Mouse (Mus musculus) forebrain, embryonic 10.5 days (tissue): ENCODE measurements at regions not wholly inside any gene's neighbourhood (a gene's known extent, or its start where the extent isn't known, plus 50 kb on each side); places are given as distances from the start of the nearest gene placed in this dataset.
A peak's percentile ranks its signal among the peaks of the same experiment; 100 is the strongest.

ENCODE experiments used
- DNase-seq: peaks from one replicate; pipeline ENCODE4 v3.0.0-alpha.2; 2017; ENCODE audit warnings: low spot score; ENCODE audit errors: extremely low spot score
- H3K27ac ChIP-seq: fragments of 300-500 bp; sonication (generic); 2 replicates; pipeline ENCODE4 v1.5.1; 2016; ENCODE audit warnings: mild to moderate bottlenecking
- H3K27me3 ChIP-seq: fragments of 300-500 bp; sonication (generic); 2 replicates; pipeline ENCODE4 v1.6.1; 2016; ENCODE audit warnings: mild to moderate bottlenecking; ENCODE audit not compliant: poor library complexity, severe bottlenecking
- H3K36me3 ChIP-seq: fragments of 300-500 bp; sonication (generic); replicated peaks from 2 replicates; pipeline ENCODE4 v1.6.1; 2016; ENCODE audit warnings: mild to moderate bottlenecking, moderate library complexity
- H3K4me1 ChIP-seq: fragments of 300-500 bp; sonication (generic); 2 replicates; pipeline ENCODE4 v1.6.1; 2016
- H3K4me3 ChIP-seq: fragments of 300-500 bp; sonication (generic); 2 replicates; pipeline ENCODE4 v1.5.1; 2016; ENCODE audit warnings: mild to moderate bottlenecking, moderate library complexity
- H3K9me3 ChIP-seq: fragments of 300-500 bp; sonication (generic); 2 replicates; pipeline ENCODE4 v1.6.1; 2016; ENCODE audit warnings: mild to moderate bottlenecking, moderate library complexity
- WGBS: fragments of 180-500 bp; shearing (Covaris S2); methylation state at CpG from one replicate; pipeline ENCODE4 v1.1.7; 2016; 5-methylcytosine and 5-hydroxymethylcytosine counted together

DNA sequence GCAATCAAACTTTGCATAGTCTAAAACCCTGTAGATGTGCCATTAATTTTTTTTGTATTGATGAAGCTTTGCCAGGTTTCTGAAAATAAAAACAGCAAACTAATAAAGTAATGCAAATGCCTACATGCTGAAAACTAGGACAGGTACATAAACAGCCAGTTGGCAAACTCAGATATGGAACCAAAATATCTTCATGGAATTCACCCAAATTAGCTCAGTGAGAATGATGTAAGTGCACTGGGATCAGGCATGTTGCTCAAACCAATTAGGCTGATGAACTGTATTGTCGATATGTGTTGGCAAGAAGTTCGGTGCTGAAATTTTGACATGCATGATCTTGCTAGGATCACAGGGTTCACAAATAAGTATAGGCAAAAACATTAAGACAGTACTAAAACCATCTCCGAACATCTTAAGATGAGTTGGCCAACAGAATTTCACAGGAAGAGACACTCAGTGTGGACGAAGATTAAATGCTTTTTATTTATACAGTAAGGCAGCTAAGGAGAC is 95.3 kb upstream of the Rgma start:
- Histone ChIP-seq H3K4me3 (no peak overlapping the region), H3K9me3 (no peaks in the 10 kb centered on the region; the same call in 1 of the 2 replicates), H3K36me3 (no peaks in the 10 kb centered on the region), H3K27ac (no peak overlapping the region), H3K27me3 (no peaks in the 10 kb centered on the region), H3K4me1 (no peaks in the 10 kb centered on the region)
- WGBS: 92% methylated on average over 4 of the region's 4 CpGs
- no peak for DNase-seq

DNA sequence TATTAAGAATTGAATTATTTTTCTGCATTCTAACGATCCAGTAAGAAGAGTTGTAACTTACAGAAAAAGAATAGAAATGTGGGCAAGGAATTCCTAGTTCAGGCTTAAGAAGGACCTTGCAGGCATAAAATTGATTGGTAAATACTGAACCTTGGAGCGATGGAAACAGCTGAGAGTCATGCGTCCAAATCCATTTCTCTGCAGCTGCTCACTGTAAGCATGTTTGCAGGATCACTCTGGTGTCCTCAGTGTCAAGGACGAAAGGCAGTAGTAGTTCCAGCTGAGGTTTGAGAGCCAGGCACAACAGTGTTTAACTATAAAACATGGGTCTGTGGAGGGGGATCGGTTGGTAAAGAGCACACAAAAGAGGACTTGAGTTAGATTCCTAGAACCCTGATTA is 89.1 kb upstream of the Rgma start:
- Histone ChIP-seq H3K4me1 (no peaks in the 10 kb centered on the region), H3K4me3 (no peak overlapping the region), H3K36me3 (no peaks in the 10 kb centered on the region), H3K27me3 (no peaks in the 10 kb centered on the region), H3K9me3 (no peaks in the 10 kb centered on the region; the same call in 1 of the 2 replicates), H3K27ac (no peak overlapping the region)
- 95% methylated on average over 5 of the region's 5 CpGs for WGBS
- no peak for DNase-seq

DNA sequence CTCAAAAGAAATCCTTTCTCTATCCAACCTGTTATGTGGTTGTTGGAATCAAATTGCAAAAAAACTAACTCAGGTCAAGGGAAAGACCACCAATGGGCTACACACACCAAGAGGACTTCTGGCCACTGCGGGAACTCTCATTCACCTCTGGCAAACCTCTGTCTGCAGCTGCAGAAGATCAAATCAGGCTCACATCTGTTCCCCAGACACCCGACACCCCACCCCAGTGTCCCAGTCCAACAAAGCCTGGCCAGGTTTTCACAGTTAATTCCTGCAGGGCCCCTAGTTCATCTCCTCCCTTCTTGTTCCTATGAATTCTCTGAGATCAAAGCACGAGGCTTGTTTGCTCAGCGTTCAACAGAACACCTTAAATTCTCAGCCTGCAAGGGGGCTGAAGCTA is 82.0 kb upstream of the Rgma start:
- 59% methylated on average over 4 of the region's 4 CpGs for WGBS
- DNase-seq: no peak
- peak overlapping the region; percentile 26 for H3K27ac ChIP-seq

DNA sequence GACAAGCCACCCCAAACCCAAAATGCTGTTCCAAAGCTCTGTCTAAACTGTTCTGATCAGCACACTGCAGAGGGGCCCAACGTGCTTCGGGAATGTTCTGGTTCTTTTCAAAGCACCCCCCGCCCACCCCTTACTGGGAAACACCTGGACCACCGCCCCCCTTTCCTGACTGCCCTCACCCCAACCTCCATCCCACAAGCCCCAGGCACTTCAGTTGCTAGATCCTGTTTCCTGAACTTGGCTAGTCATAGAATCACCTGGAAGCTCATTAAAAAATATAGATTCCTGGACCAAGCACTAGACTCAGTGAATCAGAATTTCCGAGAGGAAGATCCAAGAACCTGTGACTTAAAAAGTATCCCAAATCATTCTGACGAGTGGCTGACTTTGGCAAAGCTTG is 80.9 kb upstream of the Rgma start:
- no peak for DNase-seq
- WGBS: 98% methylated on average over 6 of the region's 6 CpGs
- peaks cover 5% of the 10 kb centered on the region for H3K4me1 ChIP-seq

More for the DNA sequence above, 82.0 kb upstream of the Rgma start:
- H3K9me3 ChIP-seq: no peaks in the 10 kb centered on the region; the same call in 1 of the 2 replicates
- H3K36me3 ChIP-seq: no peaks in the 10 kb centered on the region
- no peak overlapping the region for H3K4me3 ChIP-seq
- H3K27me3 ChIP-seq: no peaks in the 10 kb centered on the region
- peaks cover 5% of the 10 kb centered on the region for H3K4me1 ChIP-seq

DNA sequence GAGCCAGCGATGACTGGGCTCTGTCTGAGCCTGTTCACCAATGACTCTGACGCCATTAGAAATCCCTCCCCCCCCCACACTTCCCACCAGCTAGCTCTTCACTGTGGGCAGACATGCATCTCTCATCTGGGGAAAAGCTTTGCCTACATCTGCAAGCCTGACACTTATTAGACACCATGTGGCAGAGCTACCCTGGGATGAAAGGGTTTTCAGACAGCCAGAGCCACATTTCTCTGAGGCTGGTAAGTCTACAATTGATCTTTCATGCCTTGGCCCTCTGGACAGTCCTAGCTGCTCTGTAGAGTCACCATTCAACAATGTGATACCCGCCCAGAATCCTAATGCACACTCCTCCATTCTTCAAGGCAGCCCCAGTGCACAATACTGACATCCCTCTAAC is 72.8 kb upstream of the Rgma start:
- Histone ChIP-seq H3K4me1 (peaks cover 55% of the 10 kb centered on the region), H3K36me3 (no peaks in the 10 kb centered on the region), H3K4me3 (no peak overlapping the region), H3K27me3 (peaks cover 23% of the 10 kb centered on the region; the same call in 1 of the 2 replicates), H3K27ac (peak overlapping the region; percentile 58; the same call in 1 of the 2 replicates), H3K9me3 (no peaks in the 10 kb centered on the region)
- DNase-seq: no peak
- 71% methylated on average over 3 of the region's 3 CpGs for WGBS

More for the DNA sequence above, 80.9 kb upstream of the Rgma start:
- Histone ChIP-seq H3K36me3 (no peaks in the 10 kb centered on the region), H3K27me3 (no peaks in the 10 kb centered on the region), H3K4me3 (no peak overlapping the region), H3K9me3 (no peaks in the 10 kb centered on the region; the same call in 1 of the 2 replicates), H3K27ac (no peak overlapping the region)

DNA sequence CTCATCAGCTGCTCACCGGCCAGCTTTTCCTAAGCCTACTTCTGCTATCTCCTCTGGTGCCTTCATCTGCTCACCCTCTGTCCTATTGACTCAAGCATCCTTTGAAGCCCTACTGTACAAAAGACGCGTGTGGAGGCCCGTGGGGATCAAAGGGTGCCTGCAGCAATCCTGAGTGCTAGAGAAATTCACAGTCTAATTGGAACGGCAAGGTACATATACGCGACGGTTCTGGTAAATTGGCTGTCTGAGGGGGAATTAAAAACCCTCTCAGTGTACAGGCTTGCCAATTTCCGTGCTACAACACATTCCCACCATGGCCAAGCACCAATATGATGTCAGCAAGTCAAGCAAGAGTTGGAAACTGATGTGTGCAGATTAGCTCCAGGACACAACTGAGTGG is 71.5 kb upstream of the Rgma start:
- H3K4me1 ChIP-seq: peaks cover 67% of the 10 kb centered on the region
- no peaks in the 10 kb centered on the region for H3K9me3 ChIP-seq
- H3K4me3 ChIP-seq: no peak overlapping the region
- H3K36me3 ChIP-seq: no peaks in the 10 kb centered on the region
- 21% methylated on average over 9 of the region's 9 CpGs for WGBS
- H3K27ac ChIP-seq: peak overlapping the region; percentile 68
- peaks cover 25% of the 10 kb centered on the region; the same call in 1 of the 2 replicates for H3K27me3 ChIP-seq
- no peak for DNase-seq

DNA sequence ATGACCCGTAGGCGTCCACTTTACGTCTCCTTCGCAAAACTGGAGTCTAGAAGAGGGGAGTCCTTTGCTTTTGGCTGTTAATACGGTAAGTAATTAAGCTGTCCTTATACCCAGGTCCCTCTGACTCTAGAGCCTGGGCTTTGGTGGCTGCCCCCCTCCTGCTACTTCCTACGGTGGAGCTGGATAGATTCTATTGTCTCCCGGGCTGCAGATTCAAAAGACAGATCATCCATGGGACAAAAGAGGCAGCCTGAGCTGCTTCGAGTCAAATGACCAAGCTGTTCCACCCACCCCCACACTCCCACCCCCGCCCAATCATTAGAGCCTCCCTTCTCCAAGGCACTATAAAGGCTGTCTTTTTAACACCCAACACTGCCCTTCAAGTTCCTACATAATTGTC is 70.5 kb upstream of the Rgma start:
- WGBS: 6% methylated on average over 9 of the region's 9 CpGs
- DNase-seq: peak; percentile 59
- Histone ChIP-seq H3K4me1 (peaks cover 67% of the 10 kb centered on the region), H3K27ac (peak overlapping the region; percentile 76), H3K36me3 (no peaks in the 10 kb centered on the region), H3K4me3 (peak overlapping the region; percentile 17), H3K9me3 (no peaks in the 10 kb centered on the region), H3K27me3 (peaks cover 25% of the 10 kb centered on the region; the same call in 1 of the 2 replicates)

DNA sequence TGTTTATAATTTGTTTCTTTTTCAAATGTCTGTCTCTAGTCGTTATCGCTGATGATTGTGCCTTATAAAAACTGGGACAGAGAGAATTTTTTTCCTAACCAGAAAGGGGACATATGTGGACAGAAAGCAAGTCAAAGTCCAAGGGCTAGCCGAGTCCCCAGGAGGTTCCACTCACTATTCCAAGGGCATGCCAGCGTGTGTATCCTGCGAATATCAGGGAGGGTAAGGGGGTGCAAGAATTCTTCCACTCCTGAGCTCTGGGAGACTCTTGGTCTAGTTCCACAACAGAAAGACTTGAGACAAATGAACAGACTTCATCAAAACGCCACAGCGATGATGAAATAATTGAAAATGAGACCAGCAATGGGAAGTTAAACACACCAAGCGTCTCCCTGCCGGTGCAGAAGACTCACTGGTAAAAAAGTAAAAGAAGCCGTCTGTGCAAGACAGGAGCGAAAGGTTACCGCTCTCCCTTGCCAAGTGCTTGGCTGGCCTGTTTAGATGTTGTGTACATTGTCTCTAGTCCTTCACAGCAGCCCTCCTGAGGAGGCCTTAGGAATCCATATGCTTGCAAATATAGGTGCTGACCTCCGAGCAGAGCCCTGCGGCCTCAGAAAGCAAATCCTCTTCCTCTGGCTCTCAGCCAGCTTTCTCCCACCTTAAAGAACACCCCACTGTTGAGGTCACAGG is 69.9 kb upstream of the Rgma start:
- 14% methylated on average over 14 of the region's 14 CpGs for WGBS
- no peaks in the 10 kb centered on the region for H3K9me3 ChIP-seq
- peak overlapping the region; percentile 76 for H3K27ac ChIP-seq
- H3K4me3 ChIP-seq: no peak overlapping the region; the same call in 1 of the 2 replicates
- peak; percentile 29 for DNase-seq
- H3K27me3 ChIP-seq: peaks cover 25% of the 10 kb centered on the region; the same call in 1 of the 2 replicates
- peaks cover 67% of the 10 kb centered on the region for H3K4me1 ChIP-seq
- H3K36me3 ChIP-seq: no peaks in the 10 kb centered on the region

DNA sequence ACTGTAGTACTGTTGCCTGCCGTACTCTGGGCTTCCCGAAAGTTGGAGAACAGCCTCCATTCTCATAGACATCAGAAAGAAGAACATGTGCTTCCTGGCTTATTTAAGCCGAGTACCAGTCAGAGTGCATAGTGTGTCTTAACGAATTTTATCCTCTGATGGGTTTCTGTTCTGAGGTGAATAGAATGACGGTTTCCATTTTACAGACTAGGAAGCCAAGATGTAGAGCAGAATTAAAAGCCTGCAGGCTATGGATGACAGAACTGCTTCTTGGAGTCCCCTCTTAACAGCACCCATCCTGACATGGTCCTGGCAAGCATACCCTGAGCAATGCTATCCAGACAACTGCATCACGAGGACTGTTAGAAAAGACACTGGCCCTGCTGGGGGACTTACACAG is 69.0 kb upstream of the Rgma start:
- Histone ChIP-seq H3K27ac (peak overlapping the region; percentile 76), H3K36me3 (no peaks in the 10 kb centered on the region), H3K4me1 (peaks cover 67% of the 10 kb centered on the region), H3K4me3 (no peak overlapping the region), H3K9me3 (no peaks in the 10 kb centered on the region), H3K27me3 (peaks cover 25% of the 10 kb centered on the region; the same call in 1 of the 2 replicates)
- no peak for DNase-seq
- WGBS: 45% methylated on average over 6 of the region's 6 CpGs

DNA sequence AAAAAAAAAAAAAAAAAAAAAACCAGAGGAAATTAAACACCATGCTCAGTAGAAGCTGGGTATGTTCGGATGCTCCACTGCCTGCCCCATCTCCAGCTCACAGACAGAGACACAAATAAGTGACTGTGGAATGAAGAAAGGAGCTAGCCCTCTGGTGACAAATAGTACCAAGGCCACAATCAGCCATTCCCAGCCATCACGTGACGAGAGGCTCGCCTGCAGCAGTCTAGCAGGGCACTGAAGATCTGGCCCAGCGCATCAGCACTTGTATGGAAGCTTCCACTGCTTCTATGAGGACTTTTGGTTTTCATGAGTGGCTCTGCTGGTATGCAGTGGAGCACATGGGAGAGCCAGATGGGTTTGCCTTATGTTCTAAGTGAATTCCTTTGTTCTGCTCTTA is 68.6 kb upstream of the Rgma start:
- Histone ChIP-seq H3K9me3 (no peaks in the 10 kb centered on the region), H3K36me3 (no peaks in the 10 kb centered on the region), H3K27ac (peak overlapping the region; percentile 76; the same call in 1 of the 2 replicates), H3K4me1 (peaks cover 65% of the 10 kb centered on the region), H3K4me3 (no peak overlapping the region), H3K27me3 (peaks cover 25% of the 10 kb centered on the region; the same call in 1 of the 2 replicates)
- 47% methylated on average over 5 of the region's 5 CpGs for WGBS
- no peak for DNase-seq

DNA sequence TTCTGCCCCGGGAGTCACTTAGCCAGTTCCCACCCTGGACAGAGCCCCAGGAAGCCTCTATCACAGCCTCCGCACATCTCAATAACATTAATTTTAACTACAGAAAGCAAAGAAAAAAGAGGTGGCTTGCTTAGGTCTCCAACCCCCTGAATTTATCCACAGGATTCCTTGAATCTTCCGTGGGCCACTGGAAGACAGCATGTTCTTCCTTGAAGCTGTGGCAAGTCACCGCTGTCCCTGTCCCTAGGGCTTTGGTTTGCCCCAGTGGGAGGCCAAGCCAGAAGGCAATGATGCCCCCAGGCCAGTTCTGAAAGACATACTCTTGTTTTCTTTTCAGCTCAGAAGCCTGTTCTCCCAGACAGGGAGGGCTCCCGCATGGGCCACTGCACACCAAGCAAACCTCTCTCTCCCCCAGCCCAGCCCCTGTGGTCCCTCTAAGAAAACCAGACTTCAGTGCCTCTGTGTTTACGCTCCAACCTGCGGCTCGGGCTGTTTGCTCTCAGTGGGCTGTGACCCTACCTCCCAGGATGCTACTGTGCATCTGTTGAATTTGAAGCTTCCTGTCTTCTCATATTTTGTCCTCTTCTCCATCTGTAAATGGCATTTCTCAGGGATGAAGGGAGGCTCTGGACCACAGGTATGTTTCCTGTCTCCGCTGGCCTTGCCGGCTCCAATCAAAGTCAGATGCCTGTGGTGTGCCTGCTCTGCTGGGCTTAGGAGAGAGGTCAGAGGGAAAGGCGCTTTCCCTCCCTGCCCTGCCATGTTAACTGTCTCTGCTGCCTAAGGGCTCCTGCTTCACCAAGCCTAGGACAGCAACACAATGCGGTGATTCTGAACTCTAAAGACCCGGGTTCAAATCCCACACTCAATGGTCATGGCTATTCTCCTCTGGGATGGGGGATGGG is 67.5 kb upstream of the Rgma start:
- H3K27ac ChIP-seq: peak overlapping the region; percentile 72
- peaks cover 54% of the 10 kb centered on the region for H3K4me1 ChIP-seq
- no peak overlapping the region for H3K4me3 ChIP-seq
- peaks cover 25% of the 10 kb centered on the region; the same call in 1 of the 2 replicates for H3K27me3 ChIP-seq
- H3K9me3 ChIP-seq: no peaks in the 10 kb centered on the region
- WGBS: 27% methylated on average over 13 of the region's 13 CpGs
- DNase-seq: peak; percentile 35
- H3K36me3 ChIP-seq: no peaks in the 10 kb centered on the region

DNA sequence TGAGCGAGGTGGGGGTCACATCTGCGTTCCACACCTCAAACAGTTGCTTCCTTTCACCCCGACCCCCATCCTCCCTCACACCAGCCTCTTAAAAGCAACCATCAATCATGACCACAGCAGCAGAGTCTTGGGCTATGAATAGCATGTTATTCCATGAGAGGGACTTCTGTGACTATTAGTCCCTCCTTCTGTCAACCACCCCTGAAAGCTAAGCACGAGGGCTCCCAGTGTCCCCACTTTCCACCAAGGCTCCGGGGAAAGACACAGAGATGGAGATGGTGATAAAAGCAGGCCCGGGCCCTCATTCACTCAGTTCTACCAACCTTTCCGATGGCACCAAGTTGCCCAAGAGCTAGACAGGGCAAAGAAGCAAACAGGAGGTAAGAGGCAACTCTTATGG is 66.3 kb upstream of the Rgma start:
- no peaks in the 10 kb centered on the region for H3K36me3 ChIP-seq
- no peak for DNase-seq
- peaks cover 47% of the 10 kb centered on the region for H3K4me1 ChIP-seq
- H3K27me3 ChIP-seq: peaks cover 21% of the 10 kb centered on the region; the same call in 1 of the 2 replicates
- WGBS: 84% methylated on average over 7 of the region's 7 CpGs
- H3K9me3 ChIP-seq: no peaks in the 10 kb centered on the region
- H3K4me3 ChIP-seq: no peak overlapping the region
- 0 out of 2 replicates have a peak overlapping the region, but pooled peaks have one; percentile 48 for H3K27ac ChIP-seq
